Mouse (Mus musculus): ENCODE measurements around the gene Mcur1.

The Mcur1 gene

GRCm38 (mm10) chr13:43559711-43560457, at the start of gene Mcur1:
Mcur1 (minus strand) TSS chr13:43560191.
- peak; percentile 88 for DNase-seq (ENCODE audit: low spot score)

DNA sequence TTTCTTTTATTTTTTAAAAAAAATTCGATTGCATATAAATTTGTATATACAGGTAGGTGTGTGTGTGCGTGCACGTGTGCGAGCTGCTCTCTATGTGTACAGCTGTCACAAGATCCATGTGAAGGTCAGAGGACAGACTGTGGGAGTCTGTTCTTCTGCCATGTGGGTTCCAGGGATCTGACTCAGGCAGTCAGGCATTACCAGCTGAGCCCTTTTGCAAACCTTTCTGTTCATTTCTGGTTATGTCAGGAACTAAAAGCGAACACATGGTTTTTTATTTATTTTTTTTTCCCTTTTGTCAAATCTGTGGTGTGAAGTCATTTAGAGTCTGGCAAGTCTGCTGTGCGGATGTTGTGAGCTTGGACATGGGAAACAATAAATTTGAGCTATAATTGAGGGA, 48.9 kb upstream of the Mcur1 start:
- DNase-seq (ENCODE audit: low spot score), result no peak

GRCm38 (mm10) chr13:43603042-43603441, 43.1 kb upstream of the Mcur1 start:
- no peak for DNase-seq (ENCODE audit: low spot score)

DNA sequence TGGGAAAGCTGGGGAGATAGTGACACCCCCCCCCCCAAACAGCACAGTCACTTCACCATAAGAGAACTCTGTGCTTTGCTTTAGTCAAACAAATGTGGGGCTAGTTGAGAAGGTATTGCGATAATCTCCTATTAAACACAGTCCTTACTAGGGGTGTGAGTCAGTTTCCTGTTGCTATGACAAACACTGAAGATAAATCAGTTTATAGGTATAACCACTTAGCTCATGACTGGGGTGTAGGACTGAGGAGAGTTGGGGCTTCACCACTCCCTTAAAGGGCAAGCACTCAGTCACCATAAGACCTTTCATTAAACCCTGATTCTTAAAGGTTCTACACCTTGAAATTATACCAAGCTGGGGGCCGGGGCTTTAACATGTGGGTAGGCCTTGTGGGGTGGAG, 42.4 kb upstream of the Mcur1 start:
- DNase-seq (ENCODE audit: low spot score), result no peak

DNA sequence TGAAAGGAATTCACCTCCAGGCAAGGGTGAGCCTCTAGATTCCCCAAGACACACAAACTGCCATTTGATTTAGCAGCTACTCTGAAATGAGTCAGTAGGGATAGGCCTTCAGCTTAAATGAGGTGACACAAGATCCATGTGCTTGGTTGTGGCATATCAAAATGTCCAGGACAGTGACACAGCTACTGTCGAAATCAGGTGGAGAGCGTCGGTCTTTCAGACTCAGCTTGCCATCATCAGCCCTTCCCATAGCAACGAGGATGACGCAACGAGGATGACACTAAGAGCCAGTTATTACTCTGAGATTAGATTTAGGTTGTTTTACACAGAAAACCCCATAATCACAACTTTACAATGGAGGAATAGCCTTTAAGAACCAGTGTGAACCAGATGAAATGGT, 41.0 kb upstream of the Mcur1 start:
- no peak for DNase-seq (ENCODE audit: low spot score)

GRCm38 (mm10) chr13:43595896-43596295, 35.9 kb upstream of the Mcur1 start:
- peak; percentile 11 for DNase-seq (ENCODE audit: low spot score)

DNA sequence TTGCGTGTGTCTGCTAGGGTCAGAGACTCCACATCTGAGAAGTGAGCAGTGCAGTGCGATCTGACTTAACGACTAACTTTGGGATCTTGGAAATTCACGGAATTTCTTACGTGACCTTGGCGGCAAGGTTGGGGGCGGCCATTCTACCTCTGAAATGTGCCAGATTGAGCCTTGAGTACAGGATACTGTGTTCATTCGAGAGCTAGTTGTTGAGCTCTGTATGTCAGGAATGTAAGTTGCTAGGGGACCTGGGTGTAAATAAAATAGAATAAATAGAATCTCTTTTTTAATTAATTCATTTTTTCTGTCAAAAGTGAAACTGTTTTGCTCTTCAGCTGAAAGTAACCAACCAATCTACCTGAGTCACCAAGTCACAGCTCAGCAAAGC, 32.7 kb upstream of the Mcur1 start:
- DNase-seq (ENCODE audit: low spot score), result no peak

DNA sequence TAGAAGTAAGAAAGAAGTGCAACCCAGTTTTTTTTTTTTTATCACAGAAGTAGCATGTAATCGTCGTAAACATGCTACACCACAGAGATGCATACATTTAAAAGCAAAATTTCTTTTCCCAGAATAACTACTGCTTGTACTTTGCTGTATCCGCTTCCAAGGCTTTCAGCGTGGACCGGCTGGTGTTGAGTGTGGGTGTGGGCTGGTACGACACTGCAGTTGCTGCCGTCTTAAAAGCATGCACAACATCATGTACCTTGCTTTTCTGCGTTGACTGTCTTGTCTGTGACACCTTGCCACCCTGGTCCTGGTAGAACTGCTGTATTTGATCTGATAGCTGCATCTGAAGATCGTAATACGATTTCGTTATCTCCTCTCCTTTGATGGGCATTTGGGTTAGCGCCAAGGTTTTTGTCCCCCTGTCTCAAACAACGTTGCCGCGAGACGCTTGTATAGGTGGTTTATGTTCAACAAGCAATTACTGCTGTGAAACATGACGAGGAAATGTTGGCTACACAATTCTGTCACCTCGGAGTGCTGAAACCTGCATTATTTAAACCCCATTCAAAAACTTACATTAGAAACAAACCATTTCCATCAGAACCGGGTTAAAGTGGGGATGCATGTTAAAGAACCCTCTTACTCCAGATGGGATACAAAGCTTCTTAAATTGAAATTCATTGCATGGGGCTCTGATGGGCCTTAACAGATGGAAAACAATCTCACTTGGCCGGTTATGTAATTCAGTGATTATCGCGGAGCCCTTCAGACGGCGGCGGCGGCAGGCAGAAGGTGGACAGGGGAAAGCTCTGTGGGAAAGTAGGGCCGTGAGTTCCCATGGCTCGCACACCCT, 32.1 kb upstream of the Mcur1 start:
- no peak for DNase-seq (ENCODE audit: low spot score)

DNA sequence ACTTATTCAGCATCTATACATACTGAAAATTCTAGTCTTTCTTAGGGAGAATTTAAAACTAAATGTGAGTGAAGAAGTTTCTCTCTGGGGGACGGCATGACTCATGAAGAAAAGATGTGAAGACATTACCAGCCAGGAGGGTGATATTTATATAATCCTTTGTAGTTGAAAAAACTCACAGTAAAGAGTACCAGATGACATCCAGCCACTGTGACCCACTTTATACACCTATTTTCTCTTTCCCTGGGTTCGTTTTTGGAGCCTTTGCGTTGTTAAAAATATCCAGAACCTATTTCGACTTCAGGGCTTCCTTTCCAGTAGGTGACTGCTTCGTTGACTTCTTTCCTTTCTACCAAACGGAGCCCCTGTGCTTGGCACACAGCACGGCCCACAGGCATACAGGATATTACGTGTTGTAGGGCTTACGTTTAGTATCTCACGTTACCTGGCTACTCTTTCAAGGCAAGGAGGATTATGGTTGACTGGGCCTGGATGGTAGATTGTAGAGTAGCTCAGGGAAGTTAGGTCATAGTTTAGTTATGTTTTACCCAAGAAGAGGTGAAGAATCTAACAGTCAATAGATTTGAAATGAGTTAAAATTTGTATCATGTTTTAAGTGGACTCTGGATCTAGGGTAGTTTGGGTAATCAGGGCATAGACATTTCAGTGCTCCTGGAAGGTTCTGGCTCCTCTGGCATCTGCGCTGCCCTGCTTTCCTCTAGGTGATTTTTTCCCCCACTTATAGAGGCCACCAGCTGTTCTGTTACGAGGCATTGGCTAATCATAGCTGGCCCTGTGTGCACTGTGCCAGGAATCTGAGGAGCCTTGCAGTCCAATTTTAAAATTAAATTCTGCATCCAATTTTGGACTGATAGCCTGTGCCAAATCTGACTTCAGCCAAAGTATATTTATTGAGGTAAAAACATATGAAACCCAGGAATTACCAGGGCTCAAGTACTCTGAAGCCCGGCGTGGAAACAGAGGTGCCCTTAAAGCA, 28.2 kb upstream of the Mcur1 start:
- DNase-seq (ENCODE audit: low spot score), result no peak

- DNase-seq (ENCODE audit: low spot score), result no peak
Observed at GRCm38 (mm10) chr13:43586966-43587365, 27.0 kb upstream of the Mcur1 start.

DNA sequence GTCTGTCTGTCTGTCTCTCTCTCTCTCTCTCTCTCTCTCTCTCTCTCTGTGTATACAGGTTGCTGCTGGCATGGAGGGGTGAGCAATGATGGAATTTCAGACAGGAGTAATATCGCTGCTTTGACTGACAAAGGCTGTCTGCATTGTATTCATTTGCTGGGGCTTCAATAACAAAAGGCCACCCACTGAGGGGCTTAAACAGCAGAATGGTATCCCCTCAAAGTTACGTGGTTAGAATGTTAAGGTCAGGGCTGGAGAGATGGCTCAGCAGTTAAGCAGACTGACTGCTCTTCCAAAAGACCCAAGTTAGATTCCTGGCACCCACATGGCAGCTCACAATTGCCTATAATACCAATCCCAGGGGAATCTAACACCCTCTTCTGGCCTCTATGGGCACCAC, 25.3 kb upstream of the Mcur1 start:
- DNase-seq (ENCODE audit: low spot score), result no peak

- DNase-seq (ENCODE audit: low spot score), result no peak
Observed at GRCm38 (mm10) chr13:43583504-43583903, 23.5 kb upstream of the Mcur1 start.

- no peak for DNase-seq (ENCODE audit: low spot score)
Observed at GRCm38 (mm10) chr13:43582961-43583360, 23.0 kb upstream of the Mcur1 start.

GRCm38 (mm10) chr13:43580661-43581060, 20.7 kb upstream of the Mcur1 start:
- no peak for DNase-seq (ENCODE audit: low spot score)

DNA sequence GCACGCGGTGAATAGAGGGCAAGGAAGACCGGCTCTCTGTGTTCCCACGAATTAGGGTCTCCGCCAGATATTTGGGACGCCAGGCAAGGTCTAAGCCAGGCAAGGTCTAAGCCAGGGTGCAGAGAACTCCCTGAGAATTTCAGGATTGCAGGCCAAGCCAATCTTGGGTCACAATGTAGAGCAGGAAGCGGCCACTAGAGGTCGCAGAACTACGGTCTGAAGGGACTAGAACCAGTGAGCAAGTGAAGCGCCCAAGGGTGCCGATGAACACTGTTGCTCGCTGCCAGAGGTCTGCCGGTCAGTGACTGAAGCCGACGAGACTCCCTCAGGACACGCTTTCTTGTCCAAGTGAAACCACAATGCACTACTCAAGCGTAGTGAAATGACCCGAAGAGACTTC, 19.7 kb upstream of the Mcur1 start:
- peak; percentile 27 for DNase-seq (ENCODE audit: low spot score)

DNA sequence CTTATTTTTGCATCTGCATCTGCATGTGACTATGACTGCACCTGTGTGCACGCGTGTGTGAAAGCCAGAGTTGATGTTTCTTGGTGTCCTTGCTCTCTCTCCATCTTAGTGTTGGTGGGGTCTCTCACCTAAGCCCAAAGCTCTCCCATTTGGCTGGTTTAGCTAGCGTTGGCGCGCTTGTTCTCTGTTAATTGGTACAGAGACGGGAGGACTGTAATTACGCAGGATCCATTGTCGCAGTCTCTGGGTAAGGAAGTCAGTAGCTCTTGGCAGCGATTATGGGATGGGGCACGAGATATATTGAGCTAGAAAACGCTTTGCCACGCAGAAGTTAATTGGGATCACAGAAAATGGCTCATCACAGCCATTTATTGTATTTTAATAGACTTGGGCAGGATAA, 17.8 kb upstream of the Mcur1 start:
- no peak for DNase-seq (ENCODE audit: low spot score)

- peak; percentile 25 for DNase-seq (ENCODE audit: low spot score)
Observed at GRCm38 (mm10) chr13:43577254-43577653, 17.3 kb upstream of the Mcur1 start.

DNA sequence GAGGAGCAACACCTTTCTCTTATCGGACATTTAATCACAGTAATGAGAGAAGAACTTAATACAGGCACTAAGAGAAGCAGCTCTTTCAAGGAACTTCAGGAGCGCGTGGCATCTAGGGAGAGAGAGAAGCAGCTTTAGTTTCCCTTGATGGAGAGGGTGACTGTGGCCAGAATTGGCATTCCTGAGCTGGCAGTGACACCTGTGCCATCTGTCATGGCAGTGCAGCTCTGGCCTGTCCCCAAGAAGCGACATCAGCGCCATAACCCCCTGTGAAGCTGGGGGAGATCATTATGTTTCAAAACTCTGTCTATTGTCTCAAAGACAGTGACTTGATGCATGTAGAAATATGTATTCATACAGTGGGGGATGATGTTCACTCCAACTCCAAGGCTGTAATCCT, 15.4 kb upstream of the Mcur1 start:
- no peak for DNase-seq (ENCODE audit: low spot score)

GRCm38 (mm10) chr13:43573979-43574378, 14.0 kb upstream of the Mcur1 start:
- DNase-seq (ENCODE audit: low spot score), result no peak

GRCm38 (mm10) chr13:43567141-43567891, 7.3 kb upstream of the Mcur1 start:
- no peak for DNase-seq (ENCODE audit: low spot score)

- DNase-seq (ENCODE audit: low spot score), result no peak
Observed at GRCm38 (mm10) chr13:43566184-43566583, 6.2 kb upstream of the Mcur1 start.

Data from c-Kit-positive CD71-positive TER-119-positive erythroid progenitor cells, embryonic 14.5 days (primary cell).